Mouse (Mus musculus) heart, postnatal 0 days (tissue): ENCODE data around the gene Ep300.

Experiments
- CTCF ChIP-seq: IDR thresholded peaks from 2 replicates; pipeline ENCODE4 v1.5.1; 2016; ENCODE audit warnings: antibody characterized with exemption, control low read depth, low read depth
- EP300 ChIP-seq: IDR thresholded peaks from 2 replicates; pipeline ENCODE4 v1.6.1; 2016; ENCODE audit warnings: antibody characterized with exemption, low read depth

- TF ChIP-seq CTCF (no peak), EP300 (no peak)
Observed at GRCm38 (mm10) chr15:81539560-81539959, 45.6 kb upstream of the Ep300 start.
